Mouse (Mus musculus) layer of hippocampus, postnatal 25 days (tissue): ENCODE data around the gene Sestd1. TPM values are rescaled to one million over a fixed set of nuclear protein-coding genes. Genes with fewer than 3 reads are reported as not detected.
A peak's percentile ranks its signal among the peaks of the same experiment; 100 is the strongest.

Experiments used
- DNase-seq, 2 experiments: peaks; one replicate each; pipeline ENCODE4 v3.0.0; 2022; ENCODE audit warnings: mixed read lengths in 2 of 2, low spot score in 1 of 2; ENCODE audit errors: extremely low spot score in 1 of 2
- total RNA-seq, 2 experiments: library from RNA; stranded (reverse); gene quantifications; 2 replicates each; pipeline ENCODE4 v1.2.3; 2021

The Sestd1 gene
- total RNA-seq, 2 experiments from 2014 or later, result 37.3 to 45.0 TPM

GRCm38 (mm10) chr2:77182271-77182995 lies 98.0 kb downstream of the Sestd1 start:
- no peak for DNase-seq

- DNase-seq, result no peak
These were observed 102.9 kb downstream of the Sestd1 start for GRCm38 (mm10) chr2:77177472-77177871.

- DNase-seq, result no peak
These were observed 104.0 kb downstream of the Sestd1 start for GRCm38 (mm10) chr2:77176413-77176812.

GRCm38 (mm10) chr2:77175411-77175810 lies 105.0 kb downstream of the Sestd1 start:
- no peak for DNase-seq

GRCm38 (mm10) chr2:77174313-77174712 lies 106.1 kb downstream of the Sestd1 start:
- DNase-seq, result no peak

- DNase-seq, result no peak
These were observed 106.6 kb downstream of the Sestd1 start for GRCm38 (mm10) chr2:77173821-77174220.

- DNase-seq, result no peak
These were observed 107.0 kb downstream of the Sestd1 start for GRCm38 (mm10) chr2:77173366-77173765.

- no peak for DNase-seq
These were observed 108.1 kb downstream of the Sestd1 start for GRCm38 (mm10) chr2:77172241-77172671.

- peak in 1 of 2 experiments; percentile 16 for DNase-seq
These were observed 108.8 kb downstream of the Sestd1 start for GRCm38 (mm10) chr2:77171444-77172240.

GRCm38 (mm10) chr2:77170633-77171105 lies 109.7 kb downstream of the Sestd1 start, which contains the start of gene Ccdc141:
TSS of gene Ccdc141 (minus strand) at chr2:77170636.
- no peak for DNase-seq

- no peak for DNase-seq
These were observed 110.3 kb downstream of the Sestd1 start for GRCm38 (mm10) chr2:77169916-77170632.

GRCm38 (mm10) chr2:77169218-77169617 lies 111.2 kb downstream of the Sestd1 start:
- no peak for DNase-seq

- DNase-seq, result no peak
These were observed 111.6 kb downstream of the Sestd1 start for GRCm38 (mm10) chr2:77168781-77169180.

GRCm38 (mm10) chr2:77168081-77168685 lies 112.2 kb downstream of the Sestd1 start:
- DNase-seq, result no peak

- DNase-seq, result no peak
These were observed 114.0 kb downstream of the Sestd1 start for GRCm38 (mm10) chr2:77166366-77166765.

- no peak for DNase-seq
These were observed 115.7 kb downstream of the Sestd1 start for GRCm38 (mm10) chr2:77164662-77165061.

- no peak for DNase-seq
These were observed 117.0 kb downstream of the Sestd1 start for GRCm38 (mm10) chr2:77163381-77163780.

- DNase-seq, result no peak
These were observed 118.3 kb downstream of the Sestd1 start for GRCm38 (mm10) chr2:77162135-77162534.

GRCm38 (mm10) chr2:77157546-77157945 lies 122.8 kb downstream of the Sestd1 start:
- DNase-seq, result no peak

GRCm38 (mm10) chr2:77154080-77154479 lies 126.3 kb downstream of the Sestd1 start:
- no peak for DNase-seq
